In genomic region chr4:139151370-139151769, GRCm38 (mm10) we compare ENCODE assay signal across 29 mouse cellular contexts. TPM values are rescaled to one million over a fixed set of nuclear protein-coding genes. Genes with fewer than 3 reads are reported as not detected.
DNase-seq lines count a peak whose midpoint lies in the region; ATAC-seq and TF ChIP-seq lines count a peak whose summit lies in the region.
"Had no signal": no experiment of that assay in that cellular context is flagged by ENCODE, and none has a peak within 500 bp of the region (broad histone marks: within the 10 kb centered on the region; RNA-seq: fewer than 3 reads in every experiment).

No protein-coding gene starts in this region.

- no peaks in the 10 kb centered on the region for H3K9me3 ChIP-seq in lung, postnatal 0 days (ENCODE audit: low read length)
- H3K9me3 ChIP-seq: liver, embryonic 13.5 days had no signal

- H3K4me1 ChIP-seq in lung, postnatal 0 days (ENCODE audit: insufficient read depth, low read depth, low read length): no peaks in the 10 kb centered on the region
- H3K4me1 ChIP-seq in lung, adult 2 months (ENCODE audit: control insufficient read depth, insufficient read depth, low read length): 0 out of 2 replicates have a peak, but pooled peaks cover 2% of the 10 kb centered on the region
- H3K4me1 ChIP-seq in small intestine, adult 2 months (ENCODE audit: control insufficient read depth, insufficient read depth, insufficient read length, low read length): no peaks in the 10 kb centered on the region
- H3K4me1 ChIP-seq: embryonic facial prominence, embryonic 10.5 days; forebrain, embryonic 15.5 days; hindbrain, embryonic 13.5 days; kidney, embryonic 15.5 days; limb, embryonic 10.5 days; liver, embryonic 13.5 days had no signal

- intact Hi-C loops in gastrocnemius, adult 2 months (cut with DNase I): no loop called here

- H3K27ac ChIP-seq in gastrocnemius, adult 2 months: no peak overlapping the region
- H3K27ac ChIP-seq in layer of hippocampus, adult 2 months: no peak overlapping the region
- no peak overlapping the region for H3K27ac ChIP-seq in lung, postnatal 0 days (ENCODE audit: low read length)
- no peak overlapping the region for H3K27ac ChIP-seq in small intestine, adult 2 months (ENCODE audit: insufficient read depth, low read depth, low read length)
- H3K27ac ChIP-seq: embryonic facial prominence, embryonic 10.5 days; forebrain, embryonic 15.5 days; hindbrain, embryonic 13.5 days; kidney, embryonic 15.5 days; limb, embryonic 10.5 days; liver, embryonic 13.5 days had no signal

- no peak overlapping the region for H3K4me2 ChIP-seq in lung, postnatal 0 days (replicated peaks; ENCODE audit: low read depth, low read length)
- H3K4me2 ChIP-seq: forebrain, embryonic 15.5 days; hindbrain, embryonic 13.5 days; kidney, embryonic 15.5 days; liver, embryonic 13.5 days; midbrain, embryonic 11.5 days had no signal

- no peak for DNase-seq in gastrocnemius, adult 2 months
- DNase-seq in gastrocnemius, postnatal 4 days (ENCODE audit: low spot score in 2 of 2): no peak
- DNase-seq in layer of hippocampus, adult 2 months (ENCODE audit: low spot score in 2 of 2): no peak
- no peak for DNase-seq in layer of hippocampus, postnatal 25 days (ENCODE audit: extremely low spot score in 1 of 2, low spot score in 1 of 2)
- DNase-seq in lung, postnatal 0 days (ENCODE audit: low spot score): no peak
- DNase-seq in lung, adult 2 months: no peak
- no peak for DNase-seq in ovary, postnatal 14 days (ENCODE audit: low spot score)
- DNase-seq: adrenal gland, postnatal 25 days; cerebellum, adult 9-11 months; gastrocnemius, postnatal 14 days; kidney, postnatal 4 days; layer of hippocampus, adult 9-11 months; liver, embryonic 13.5 days; lung, postnatal 10 days; spleen, adult 18-20 months; thymus, adult 18-20 months; thymus, postnatal 36 days had no signal

- ATAC-seq in lung, postnatal 0 days: no peak
- ATAC-seq: forebrain, embryonic 15.5 days; inflammation-experienced regulatory T-cells, adult 6 months had no signal

- WGBS in lung, postnatal 0 days: 65% methylated on average over 6 of the region's 6 CpGs
- WGBS in lung, adult 2 months: 70% methylated on average over 6 of the region's 6 CpGs
- 75% methylated on average over 6 of the region's 6 CpGs for WGBS in small intestine, adult 2 months

- H3K36me3 ChIP-seq in lung, postnatal 0 days (ENCODE audit: insufficient read depth, low read length): no peaks in the 10 kb centered on the region
- no peaks in the 10 kb centered on the region for H3K36me3 ChIP-seq in small intestine, adult 2 months (ENCODE audit: control insufficient read depth, insufficient read depth, low read length)
- H3K36me3 ChIP-seq: embryonic facial prominence, embryonic 10.5 days; forebrain, embryonic 15.5 days; hindbrain, embryonic 13.5 days; kidney, embryonic 15.5 days; limb, embryonic 10.5 days; liver, embryonic 13.5 days had no signal

- TF ChIP-seq CTCF in gastrocnemius, adult 2 months (IDR thresholded peaks at IDR 0.05): peak; percentile 42
- TF ChIP-seq CTCF in layer of hippocampus, adult 2 months (conservative IDR thresholded peaks at IDR 0.05): peak; percentile 58
- TF ChIP-seq CTCF in lung, postnatal 0 days (IDR thresholded peaks at IDR 0.05): peak; percentile 18
- no peak for TF ChIP-seq CTCF in lung, adult 2 months (IDR thresholded peaks at IDR 0.05; ENCODE audit: insufficient read depth, low read length)
- TF ChIP-seq CTCF in small intestine, adult 2 months (IDR thresholded peaks at IDR 0.05; ENCODE audit: extremely low read depth, insufficient read length, insufficient replicate concordance, low read depth, low read length): peak; percentile 29; the same call in 1 of the 2 replicates

- TF ChIP-seq EP300 in lung, postnatal 0 days (IDR thresholded peaks at IDR 0.05): no peak

- no peak overlapping the region for H3K9ac ChIP-seq in lung, postnatal 0 days (replicated peaks; ENCODE audit: low read depth)
- H3K9ac ChIP-seq: forebrain, embryonic 15.5 days; hindbrain, embryonic 13.5 days; kidney, embryonic 15.5 days; liver, embryonic 13.5 days had no signal

- no peaks in the 10 kb centered on the region for H3K27me3 ChIP-seq in lung, postnatal 0 days (replicated peaks; ENCODE audit: insufficient read depth, low read length)
- H3K27me3 ChIP-seq in small intestine, adult 2 months (ENCODE audit: control insufficient read depth, insufficient read depth, low read length): no peaks in the 10 kb centered on the region
- H3K27me3 ChIP-seq: forebrain, embryonic 15.5 days; hindbrain, embryonic 13.5 days; kidney, embryonic 15.5 days had no signal

- TF ChIP-seq POLR2A in lung, adult 2 months (IDR thresholded peaks at IDR 0.05; ENCODE audit: borderline replicate concordance, extremely low read depth, low read depth, low read length): no peak
- TF ChIP-seq POLR2A in small intestine, adult 2 months (IDR thresholded peaks at IDR 0.05; ENCODE audit: low read depth, low read length): no peak

- H3K4me3 ChIP-seq in gastrocnemius, adult 2 months: no peak overlapping the region
- H3K4me3 ChIP-seq in layer of hippocampus, adult 2 months: no peak overlapping the region
- no peak overlapping the region for H3K4me3 ChIP-seq in lung, postnatal 0 days (ENCODE audit: low read depth, low read length)
- no peak overlapping the region for H3K4me3 ChIP-seq in lung, adult 2 months (replicated peaks; ENCODE audit: extremely low read depth, low read depth, low read length)
- H3K4me3 ChIP-seq in small intestine, adult 2 months (ENCODE audit: low read depth, low read length): no peak overlapping the region
- H3K4me3 ChIP-seq: embryonic facial prominence, embryonic 10.5 days; forebrain, embryonic 15.5 days; hindbrain, embryonic 13.5 days; kidney, embryonic 15.5 days; limb, embryonic 10.5 days; liver, embryonic 13.5 days had no signal

RNA-seq across cellular contexts. Expression of gene Minos1, which starts 20.5 kb away (rescaled TPM):
- 100 to 1,000 TPM; 304 to 430 TPM for total RNA-seq in gastrocnemius, adult 2 months (2021)
- 100 to 1,000 TPM; 344 to 382 TPM for total RNA-seq in gastrocnemius, postnatal 4 days (2021)
- 100 to 1,000 TPM; 184 to 196 TPM for total RNA-seq in layer of hippocampus, adult 2 months (2021)
- 100 to 1,000 TPM; 186 to 223 TPM for total RNA-seq in layer of hippocampus, postnatal 25 days (2021)
- 474 and 487 TPM in 2 replicates for polyA plus RNA-seq in lung, postnatal 0 days (2015; fragmentation: Nextera tagmentation; extraction: Ambion mirVana)
- polyA plus RNA-seq in lung, adult 2 months (2012; rRNA removed): 29.7 and 37.7 TPM in 2 replicates
- polyA plus RNA-seq in small intestine, adult 2 months (2012; rRNA removed): 15.4 and 29.4 TPM in 2 replicates

RNA-seq across cellular contexts. Expression of gene Capzb, which starts 41.3 kb away (rescaled TPM):
- total RNA-seq in gastrocnemius, adult 2 months (2021): 100 to 1,000 TPM; 444 to 499 TPM
- 100 to 1,000 TPM; 445 to 463 TPM for total RNA-seq in gastrocnemius, postnatal 4 days (2021)
- 100 to 1,000 TPM; 374 to 416 TPM for total RNA-seq in layer of hippocampus, adult 2 months (2021)
- total RNA-seq in layer of hippocampus, postnatal 25 days (2021): 100 to 1,000 TPM; 444 to 476 TPM
- polyA plus RNA-seq in lung, postnatal 0 days (2015; fragmentation: Nextera tagmentation; extraction: Ambion mirVana): 401 and 408 TPM in 2 replicates
- polyA plus RNA-seq in lung, adult 2 months (2012; rRNA removed): 152 and 172 TPM in 2 replicates
- polyA plus RNA-seq in small intestine, adult 2 months (2012; rRNA removed): 159 and 390 TPM in 2 replicates

RNA-seq across cellular contexts. Expression of gene Nbl1, which starts 58.6 kb away (rescaled TPM):
- total RNA-seq in gastrocnemius, adult 2 months (2021): 10 to 100 TPM; 19.9 to 40.8 TPM
- total RNA-seq in gastrocnemius, postnatal 4 days (2021): 10 to 100 TPM; 68.5 to 74.4 TPM
- total RNA-seq in layer of hippocampus, adult 2 months (2021): 10 to 100 TPM; 84.4 to 89.9 TPM
- total RNA-seq in layer of hippocampus, postnatal 25 days (2021): 10 to 100 TPM; 75.6 to 90.6 TPM
- polyA plus RNA-seq in lung, postnatal 0 days (2015; fragmentation: Nextera tagmentation; extraction: Ambion mirVana): 141 and 151 TPM in 2 replicates
- polyA plus RNA-seq in lung, adult 2 months (2012; rRNA removed): 330 and 497 TPM in 2 replicates
- polyA plus RNA-seq in small intestine, adult 2 months (2012; rRNA removed): 72.9 and 160 TPM in 2 replicates
- total RNA-seq: common myeloid progenitor, adult 5-6 weeks; megakaryocyte progenitor cell, adult 5-6 weeks; monocyte, adult 5-6 weeks; neutrophil, adult 5-6 weeks had no signal
